Mouse (Mus musculus) kidney, postnatal 36 days (tissue): Measurements from ENCODE around the gene Ccng2.

Experiments
- DNase-seq, 2 experiments: peaks; one replicate each; pipeline ENCODE4 v3.0.0; 2021 to 2022; ENCODE audit warnings: mixed read lengths in 2 of 2

The Ccng2 gene

DNA sequence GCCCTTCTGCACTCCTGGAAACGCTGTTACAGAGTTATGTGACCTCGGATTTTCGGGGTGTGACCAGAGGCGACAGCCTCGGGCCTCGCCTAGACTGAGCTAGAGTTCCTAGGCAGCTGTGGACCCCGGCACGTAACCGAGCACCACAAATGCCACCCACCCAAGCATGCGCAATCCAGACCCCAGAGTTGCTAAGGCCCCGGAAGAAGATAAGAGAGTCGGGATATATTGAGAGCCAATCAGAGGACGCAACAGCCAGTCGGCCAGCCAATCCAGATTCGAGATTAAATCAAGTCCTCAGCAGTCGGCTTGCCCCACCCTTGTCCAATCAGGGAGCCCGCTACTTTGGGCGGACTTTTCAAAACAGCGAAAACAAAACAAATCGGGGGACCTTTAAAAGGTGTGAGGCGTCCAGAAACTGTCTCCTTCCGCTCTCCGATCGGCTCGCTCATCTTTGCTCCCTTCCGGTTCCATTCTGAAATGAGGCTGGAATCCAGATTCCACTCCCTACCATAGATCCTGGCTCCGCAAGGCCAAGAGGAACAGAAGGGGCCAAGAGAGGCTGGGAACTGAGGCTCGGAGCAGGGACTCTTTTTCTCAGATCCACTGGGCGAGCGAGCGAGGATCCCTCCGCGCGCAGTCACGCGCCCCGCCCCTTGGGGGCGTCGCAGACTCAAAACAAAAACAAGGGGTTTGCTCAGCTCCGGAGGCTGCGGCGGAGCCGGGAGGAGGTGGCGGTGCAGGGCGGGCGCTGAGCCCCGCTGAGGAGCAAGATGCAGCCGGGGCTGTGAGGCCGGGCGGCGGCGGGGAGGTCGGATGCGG is at the start of gene Ccng2:
Gene Ccng2 (plus strand): TSS at position 375 of the 822 bp plus-strand sequence.
- peak; percentile 96 to 99 for DNase-seq

DNA sequence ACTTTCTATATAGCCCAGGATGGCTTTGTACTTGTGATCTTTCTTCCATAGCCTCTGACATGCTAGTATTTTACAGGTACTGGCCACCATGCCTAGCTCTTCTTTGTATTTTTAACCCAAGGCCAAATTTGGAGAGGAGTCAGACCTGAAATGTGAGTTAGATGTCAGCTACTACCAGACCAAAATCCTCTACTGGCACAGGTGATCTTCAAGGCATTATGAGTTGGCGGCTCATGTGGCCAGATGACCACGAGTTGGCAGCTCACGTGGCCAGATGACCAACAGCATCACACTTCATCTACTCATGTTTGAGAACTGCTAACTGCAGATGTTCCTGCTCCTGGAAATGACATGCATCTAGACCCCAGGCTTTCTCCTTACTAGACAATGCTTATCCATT is 48.7 kb upstream of the Ccng2 start:
- DNase-seq = no peak

DNA sequence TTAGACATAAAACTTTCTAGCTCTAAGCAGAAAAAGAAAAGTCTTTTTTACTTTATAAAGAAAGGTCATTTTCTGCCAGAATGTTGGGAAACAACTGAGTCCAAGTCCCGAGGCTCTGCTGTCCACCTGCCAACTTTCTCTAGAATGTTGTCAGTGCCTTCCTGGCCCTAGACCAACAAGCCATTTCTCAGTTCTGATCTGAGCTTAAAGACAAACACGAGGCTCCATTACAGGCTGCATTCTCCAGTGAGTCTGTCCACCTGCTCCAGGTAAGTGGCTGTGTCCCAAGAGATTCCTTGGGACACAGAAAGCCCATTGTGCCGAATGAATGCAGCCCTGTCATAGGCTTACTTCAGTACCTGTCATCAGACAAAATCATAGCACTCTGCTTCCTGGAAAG is 45.4 kb upstream of the Ccng2 start:
- DNase-seq = peak; percentile 72 to 75

DNA sequence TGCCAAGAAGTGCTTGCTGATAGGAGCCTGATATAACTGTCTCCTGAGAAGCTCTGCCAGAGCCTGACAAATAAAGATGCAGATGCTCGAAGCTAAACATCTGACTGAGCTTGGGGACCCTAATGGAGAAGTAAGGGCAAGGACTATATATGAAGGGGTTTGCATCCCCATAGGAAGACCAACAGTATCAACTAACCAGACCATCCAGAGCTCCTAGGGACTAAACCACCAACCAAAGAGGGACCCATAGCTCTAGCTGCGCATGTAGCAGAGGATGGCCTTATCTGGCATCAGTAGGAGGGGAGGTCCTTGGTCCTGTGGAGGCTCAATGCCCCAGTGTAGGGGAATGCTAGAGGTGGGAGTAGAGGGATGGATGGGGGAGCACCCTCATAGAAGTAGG is 42.5 kb upstream of the Ccng2 start:
- no peak for DNase-seq

DNA sequence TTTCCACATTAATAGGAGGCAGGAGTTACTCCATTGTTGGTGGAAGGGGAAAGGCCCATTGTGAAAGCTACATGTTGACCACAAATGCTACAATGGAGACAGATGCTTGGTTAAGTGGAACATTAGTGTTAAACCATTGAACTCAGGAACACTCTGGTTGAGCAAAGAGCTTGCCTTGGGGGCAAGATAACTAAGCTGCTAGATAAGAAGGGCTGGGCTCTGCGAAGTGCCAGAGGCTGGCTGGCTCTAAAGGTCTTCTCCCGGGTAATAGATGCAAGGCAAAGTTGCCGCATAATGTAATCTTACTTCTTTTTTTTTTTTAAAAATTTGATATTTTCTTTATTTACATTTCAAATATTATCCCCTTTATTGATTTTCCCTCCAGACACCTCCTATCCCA is 39.9 kb upstream of the Ccng2 start:
- DNase-seq = no peak

DNA sequence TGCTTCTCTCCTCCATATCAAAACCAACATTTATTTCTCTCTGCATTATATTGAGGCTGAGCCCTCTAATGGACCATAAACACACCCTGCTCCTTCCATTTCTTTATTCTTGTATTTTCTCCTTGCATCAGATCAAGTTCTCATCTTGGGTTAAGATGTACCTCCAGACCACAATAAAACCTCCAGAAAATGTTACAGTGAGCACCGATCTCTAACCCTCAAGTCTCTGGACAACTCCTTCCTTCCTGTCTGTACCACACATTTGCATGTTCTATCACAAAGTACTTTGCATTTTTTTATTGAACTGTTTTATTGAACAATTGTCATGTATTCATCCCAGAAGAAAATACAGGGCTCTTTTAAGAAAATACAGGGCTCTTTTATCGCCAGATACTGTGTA is 37.5 kb upstream of the Ccng2 start:
- DNase-seq = no peak

DNA sequence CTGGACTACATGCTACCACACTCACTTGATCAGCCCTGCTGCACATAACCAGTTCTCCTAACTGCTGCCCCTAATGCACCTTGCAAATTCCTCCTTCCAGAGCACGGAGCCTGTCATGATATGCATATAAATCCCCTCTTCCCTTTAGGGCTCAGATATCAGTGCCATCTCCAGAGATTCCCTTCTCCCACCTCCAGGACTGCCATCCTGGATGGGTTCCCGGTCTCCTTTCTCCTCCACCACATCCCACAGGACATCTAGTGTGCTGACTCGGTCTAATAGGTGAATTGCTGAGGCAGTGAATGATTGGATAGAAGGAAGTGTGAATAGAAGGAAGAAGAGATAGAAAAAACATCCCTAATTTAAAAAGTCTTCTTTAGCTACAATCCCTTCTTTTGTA is 35.3 kb upstream of the Ccng2 start:
- no peak for DNase-seq

DNA sequence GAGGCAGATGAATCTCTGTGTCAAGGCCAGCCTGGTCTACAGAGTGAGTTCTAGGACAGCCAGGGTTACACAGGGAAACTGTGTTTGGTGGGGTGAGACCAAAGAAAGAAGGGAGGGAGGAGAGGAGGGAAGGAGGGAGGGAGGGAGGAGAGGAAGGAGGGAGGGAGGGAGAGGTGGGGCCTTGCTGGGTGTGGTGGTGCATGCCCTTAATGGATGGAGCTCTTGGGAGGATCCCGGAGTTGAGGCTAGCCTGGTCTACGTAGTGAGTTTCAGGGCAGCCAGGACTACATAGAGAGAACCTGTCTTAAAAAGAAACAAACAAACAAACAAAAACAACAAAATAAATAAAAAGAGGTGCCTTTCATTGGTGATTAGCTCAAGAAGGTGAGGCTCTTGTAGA is 34.2 kb upstream of the Ccng2 start:
- no peak for DNase-seq

DNA sequence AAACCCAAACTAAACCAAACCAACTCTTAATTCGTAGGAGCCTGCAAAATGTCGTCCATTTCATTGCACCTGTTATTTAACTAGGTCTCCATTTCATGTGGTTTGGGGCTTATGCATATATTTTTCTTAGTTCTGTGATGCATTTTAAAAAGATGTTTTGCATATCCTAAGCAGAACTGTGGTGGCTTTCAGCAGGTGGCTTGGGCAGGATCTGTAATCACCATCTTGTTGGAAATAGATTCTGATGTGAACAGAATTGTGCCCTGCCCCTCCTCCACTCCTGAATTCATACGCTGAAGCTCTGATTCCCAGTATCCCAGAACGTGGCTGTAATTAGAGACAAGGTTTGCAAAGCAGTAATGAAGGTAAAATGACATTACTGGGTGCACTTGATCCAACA is 32.9 kb upstream of the Ccng2 start:
- no peak for DNase-seq

DNA sequence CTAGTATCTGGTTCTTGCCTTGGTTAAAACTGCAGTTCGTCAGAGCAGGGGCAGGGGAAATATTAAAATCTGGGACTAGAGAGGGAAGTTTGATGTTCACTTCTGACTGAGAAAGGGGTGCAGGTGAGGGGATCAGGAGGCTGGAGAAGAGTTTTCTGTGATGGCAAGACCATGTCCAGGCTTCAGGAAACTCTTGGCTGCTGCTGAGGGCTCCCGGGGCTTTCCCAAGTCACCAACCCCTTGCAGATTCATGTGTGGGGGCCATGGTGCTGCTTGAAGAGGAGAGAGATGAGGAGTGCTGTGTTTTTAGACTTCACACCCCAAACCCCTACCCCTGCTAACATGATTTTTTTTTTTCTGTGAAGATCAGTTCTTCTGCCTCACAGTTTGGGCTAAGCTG is 32.5 kb upstream of the Ccng2 start:
- DNase-seq = no peak

DNA sequence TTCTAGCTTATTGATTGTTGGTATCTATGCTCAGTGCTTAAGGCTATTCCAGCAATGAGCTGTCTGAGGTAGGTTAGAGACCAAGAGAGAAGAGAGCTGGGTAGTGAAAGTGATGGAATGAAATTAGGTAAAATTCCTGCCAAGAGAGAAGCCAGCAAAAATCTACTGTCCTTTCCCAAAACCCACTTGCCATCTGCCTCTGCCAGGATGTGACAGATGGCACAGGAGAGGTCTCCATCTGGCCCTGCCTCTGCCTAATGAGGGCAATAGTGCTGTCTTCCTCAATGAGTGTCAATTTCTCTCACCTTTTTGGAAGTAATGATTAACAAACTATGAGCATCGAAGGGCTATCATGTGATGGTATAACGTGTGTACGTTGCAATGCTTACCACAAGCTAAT is 31.2 kb upstream of the Ccng2 start:
- DNase-seq = no peak

DNA sequence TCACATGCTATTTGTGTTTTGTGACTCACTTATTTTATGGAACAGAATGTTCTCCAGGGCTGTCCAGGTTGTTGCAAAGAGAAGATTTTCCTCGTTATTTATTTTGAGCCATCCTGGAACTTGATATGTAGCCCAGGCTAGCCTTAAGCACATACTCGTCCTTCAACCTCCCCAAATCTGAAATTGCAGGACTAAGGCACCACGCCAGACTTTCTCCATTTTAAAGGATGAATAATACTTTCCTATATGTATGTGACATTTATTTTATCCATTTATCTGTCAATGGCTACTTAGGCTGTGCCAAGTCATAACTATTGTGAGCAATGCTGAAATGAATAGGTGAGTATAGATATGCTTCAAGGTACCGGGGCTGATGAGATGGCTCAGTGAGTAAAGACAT is 30.5 kb upstream of the Ccng2 start:
- DNase-seq = no peak

DNA sequence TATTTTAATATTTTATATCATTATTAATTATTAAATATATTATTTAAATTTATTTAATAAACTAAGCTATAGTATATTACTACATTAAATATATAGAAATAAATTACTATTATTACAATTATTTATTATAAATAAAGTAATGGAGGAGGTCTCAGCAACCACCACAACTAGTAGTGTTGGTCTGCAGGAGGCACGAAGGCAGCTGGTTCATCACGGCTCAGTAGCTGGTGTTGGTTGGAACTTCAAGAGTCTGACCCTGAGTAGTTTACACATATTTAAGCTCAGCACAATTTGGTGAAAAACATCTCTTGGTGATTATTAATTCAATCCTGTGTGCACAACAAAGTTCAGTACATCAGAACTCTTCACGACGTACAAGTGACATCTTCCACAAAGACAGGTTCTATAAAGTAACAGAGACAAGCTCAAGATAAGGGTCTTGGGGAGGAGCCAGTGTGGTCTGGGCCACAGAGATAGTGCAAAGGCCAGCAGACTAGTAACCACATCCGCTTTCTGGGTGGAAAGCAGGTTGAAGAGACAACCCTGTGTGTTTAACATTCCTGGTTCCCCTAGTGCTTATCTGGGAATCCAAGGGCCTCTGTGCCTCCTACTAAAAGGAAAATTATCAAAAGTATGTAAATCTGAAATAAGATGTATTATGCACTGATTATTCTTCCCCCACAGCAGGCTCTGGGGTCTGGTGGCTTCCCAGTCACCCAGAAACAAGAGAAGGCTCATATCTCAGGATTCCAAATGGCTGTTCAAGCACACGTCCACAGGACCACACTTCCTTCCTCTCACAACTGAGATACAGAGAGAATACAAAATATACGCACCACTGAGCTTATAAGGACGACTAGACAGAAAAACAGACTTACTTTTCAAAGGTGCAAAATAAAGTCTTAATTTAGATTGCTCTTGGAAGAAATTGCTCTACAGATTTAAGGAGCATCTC is 27.2 kb upstream of the Ccng2 start:
- no peak for DNase-seq

DNA sequence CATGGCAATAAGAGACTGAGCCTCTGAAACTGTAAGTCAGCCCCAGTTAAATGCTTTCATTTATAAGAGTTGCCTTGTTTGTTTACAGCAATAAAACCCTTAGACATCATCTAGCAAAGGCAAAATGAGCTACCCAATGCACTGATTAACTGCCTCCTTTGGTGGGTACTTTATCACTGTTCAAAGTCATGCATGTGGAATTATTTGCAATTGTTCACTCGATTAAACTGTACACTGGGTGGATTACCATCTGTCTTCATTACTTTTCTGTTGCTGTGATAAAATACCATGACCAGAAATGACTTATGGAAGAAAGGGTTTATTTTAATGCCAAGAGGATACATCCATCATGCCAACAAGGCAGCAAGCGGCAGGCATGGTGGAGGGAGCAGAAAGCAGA is 21.8 kb upstream of the Ccng2 start:
- DNase-seq = no peak

DNA sequence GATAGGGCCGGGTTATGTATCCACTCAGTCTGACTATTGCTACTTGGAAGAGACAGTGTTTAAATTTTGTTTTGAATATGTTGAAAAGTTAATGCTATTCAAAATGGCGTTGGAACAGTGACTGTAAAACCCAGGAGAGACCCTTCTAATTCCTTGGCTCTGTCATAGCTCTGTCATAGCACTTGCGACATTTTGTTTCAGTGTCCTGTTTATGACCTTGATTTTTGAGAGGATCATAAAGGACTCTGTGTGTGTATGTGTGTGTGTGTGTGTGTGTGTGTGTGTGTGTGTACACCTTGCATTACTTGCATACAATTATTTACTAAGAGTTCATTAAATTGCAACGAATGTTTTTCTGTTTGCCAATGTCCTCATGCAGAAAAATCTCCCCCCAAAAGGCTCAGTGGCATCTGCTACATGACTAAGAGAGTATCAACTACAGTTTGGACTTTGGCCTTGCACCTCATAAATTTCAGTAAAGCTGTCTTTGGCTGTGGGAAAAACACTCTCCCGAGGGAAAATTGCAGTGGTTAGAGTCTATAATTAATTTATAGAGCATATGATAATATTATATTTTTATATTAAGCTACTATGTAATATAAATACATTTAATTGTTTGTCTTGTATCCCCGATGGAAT is 17.0 kb upstream of the Ccng2 start:
- DNase-seq = no peak

DNA sequence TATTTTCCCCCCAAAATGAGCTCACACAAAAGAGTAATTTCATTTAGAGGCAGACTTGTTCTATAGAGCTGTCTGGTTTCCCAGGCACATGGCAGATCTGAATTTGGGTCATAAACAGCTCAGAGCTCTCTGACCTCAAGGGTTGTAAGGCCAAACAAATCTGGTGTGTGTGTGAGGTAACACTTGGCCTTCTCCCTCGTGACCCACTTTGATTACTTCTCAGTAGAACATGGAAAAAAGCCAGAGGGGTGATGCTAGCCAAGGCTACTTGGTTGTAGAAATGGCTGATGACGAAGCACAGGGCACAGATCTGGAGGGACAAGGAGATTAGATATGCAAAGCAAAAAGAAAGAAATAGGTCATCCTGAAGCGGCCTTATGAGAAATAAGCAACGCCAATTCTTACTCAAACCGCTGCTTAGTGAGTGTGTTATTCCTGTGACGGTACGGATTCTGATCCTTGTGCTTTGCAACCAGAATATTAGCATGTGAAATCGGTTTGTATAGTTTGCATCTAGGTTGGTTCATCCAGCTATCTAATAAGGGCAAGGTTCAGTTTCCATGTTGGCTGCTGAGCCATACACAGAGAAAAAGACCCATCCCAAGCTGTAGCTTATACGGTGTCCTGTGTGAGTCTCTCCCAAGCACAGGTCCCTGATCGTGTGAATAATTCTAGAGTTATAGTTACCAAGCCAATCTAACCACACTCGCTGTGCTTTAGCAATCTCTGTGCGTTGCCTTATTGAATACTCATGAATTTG is 15.9 kb upstream of the Ccng2 start:
- DNase-seq = peak; percentile 14 to 42

DNA sequence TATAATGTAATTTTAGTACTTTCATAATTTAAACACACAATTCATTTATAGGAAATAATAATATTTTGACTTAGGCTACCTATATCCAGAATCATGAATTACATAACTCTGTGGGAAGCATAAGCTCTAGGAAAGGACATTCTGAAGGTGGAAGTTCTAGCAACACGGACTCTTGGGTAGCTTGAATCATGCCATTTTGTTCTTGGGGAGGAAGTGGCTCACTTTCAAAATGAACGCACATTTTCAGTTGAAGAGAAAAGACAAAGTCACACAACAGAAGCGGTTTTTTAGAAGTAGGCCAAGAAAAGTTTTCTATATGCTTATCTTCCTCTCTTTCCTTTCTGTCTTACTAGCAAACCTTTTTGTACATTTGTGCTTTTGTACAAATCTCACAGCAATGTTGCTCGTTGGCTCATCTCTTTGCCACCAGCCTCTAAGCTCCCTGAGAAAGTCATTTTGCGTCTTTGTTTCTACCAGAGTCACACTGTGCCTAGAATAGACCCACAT is 11.2 kb upstream of the Ccng2 start:
- no peak for DNase-seq

DNA sequence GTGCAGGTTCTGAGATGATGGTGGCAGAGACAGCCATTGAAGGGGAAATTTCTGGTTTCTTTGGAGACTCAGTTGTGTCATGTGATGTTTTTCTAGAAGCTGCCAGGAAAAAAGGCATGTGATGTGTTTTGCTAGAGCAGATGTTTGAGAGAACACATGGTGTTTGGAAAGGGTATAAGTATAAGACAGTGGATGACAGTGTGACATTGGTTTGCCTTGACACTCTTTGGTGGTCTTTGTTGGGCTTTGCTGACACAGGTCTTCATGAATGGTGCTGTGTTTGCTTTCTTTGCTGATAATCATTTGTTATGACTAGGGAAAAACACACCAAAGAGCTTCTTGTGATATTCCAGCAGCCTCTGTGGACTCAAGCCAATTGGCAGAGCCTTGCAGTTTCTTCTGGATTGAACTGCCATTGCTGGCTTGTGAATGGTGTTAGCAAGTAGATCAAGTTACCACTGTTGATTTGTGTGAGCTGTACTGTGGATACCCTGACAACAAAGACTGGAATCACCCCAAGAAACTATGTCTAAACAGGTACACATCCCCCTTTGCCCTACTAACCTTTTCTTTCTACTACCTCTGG is 10.1 kb upstream of the Ccng2 start:
- DNase-seq = no peak

DNA sequence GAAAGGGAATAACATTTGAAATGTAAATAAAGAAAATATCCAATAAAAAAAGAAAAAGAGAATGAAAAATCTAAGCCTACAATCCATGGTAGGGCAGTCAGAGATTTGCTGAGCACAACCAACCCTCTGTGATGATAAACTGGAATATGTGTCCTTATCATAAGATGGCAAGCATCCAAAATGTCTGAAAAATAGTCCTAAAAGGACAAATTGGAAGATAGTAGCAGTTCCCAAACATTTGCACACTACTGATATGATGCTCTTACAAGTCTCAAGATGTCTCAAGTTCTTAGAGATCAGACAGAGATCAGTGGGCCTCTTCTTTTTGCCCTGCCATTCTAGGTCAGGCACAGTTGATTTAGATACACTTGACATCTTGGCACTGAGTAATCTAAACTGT is 7.7 kb upstream of the Ccng2 start:
- no peak for DNase-seq

DNA sequence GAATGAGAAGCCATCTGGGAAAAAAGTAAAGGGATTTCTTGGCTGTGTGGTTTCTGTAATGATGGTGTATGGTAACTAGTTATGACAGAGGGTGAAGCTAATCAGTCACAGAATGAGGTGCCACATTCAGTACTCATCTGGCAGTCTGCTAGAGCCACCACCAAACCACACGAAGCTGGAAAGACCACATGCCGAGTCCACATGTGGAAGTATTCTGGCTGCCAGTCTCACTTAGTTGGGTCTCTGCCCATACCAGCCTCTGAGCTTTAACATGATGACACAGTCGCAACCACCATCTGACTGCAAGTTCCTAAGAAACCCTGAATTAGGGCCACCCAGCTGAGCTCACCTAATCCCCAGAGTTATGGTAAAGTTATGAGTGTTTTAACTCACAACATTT is 6.1 kb upstream of the Ccng2 start:
- DNase-seq = no peak

DNA sequence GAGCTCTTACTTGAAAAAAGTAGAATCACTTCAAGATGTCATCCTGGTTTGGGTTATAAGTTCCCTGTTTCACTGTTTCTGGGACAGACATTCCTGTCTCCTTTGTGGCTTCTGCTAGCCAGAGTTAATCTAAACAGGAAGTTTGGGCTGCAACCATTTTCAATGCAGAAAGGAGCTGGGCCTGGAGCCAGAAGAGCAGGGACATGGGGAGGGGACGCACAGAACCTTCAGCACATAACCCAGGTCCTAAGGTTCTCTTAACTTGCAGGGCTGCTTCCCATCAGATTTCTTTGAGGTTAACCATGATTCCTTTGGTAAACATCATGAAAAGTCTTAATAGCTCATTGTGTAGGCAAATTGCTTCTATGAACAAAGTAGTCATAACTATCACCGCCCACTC is 4.3 kb upstream of the Ccng2 start:
- DNase-seq = no peak

DNA sequence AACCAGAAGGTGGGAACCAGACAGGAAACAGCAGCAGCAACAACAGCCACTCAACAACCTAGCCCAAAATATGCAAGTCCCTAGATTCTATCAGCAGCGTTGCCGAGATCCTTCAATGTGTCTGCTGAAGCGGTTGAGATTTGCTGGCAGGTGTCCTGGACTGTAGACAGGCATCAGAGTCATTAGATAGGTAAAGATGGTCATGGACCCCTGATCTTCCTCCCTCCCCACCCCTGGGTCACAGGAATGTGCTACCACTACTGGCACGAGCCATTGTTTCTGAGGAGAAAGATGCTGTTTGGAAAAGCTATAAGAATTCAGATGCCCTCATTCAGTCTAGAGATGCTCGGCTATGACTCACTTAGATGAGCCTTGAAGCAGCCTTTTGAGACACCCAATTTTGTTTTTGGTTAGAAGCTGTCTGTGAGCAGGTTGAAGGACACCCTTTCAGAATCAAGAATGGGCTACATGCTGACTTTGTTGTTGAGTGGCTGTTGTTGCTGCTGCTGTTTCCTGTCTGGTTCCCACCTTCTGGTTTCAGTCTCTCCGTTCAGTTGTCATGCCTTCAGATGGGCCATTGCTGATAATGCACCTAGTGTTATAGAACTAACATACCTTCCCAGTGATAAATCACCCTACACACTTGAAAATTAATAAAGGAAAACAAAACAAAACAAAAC is 3.5 kb upstream of the Ccng2 start:
- no peak for DNase-seq
